Mouse (Mus musculus) CH12.LX (cell line): ENCODE data around the gene Rgmb. TPM values are rescaled to one million over a fixed set of nuclear protein-coding genes. Genes with fewer than 3 reads are reported as not detected.

ENCODE experiments used
- DNase-seq: peaks from one replicate; pipeline ENCODE4 v3.0.0-alpha.2; 2013; ENCODE audit errors: extremely low read depth
- H3K27ac ChIP-seq: 2 replicates; pipeline ENCODE4 v1.5.1; 2012; ENCODE audit warnings: low read depth, mild to moderate bottlenecking, control low read depth, moderate library complexity; ENCODE audit not compliant: insufficient read depth
- H3K27me3 ChIP-seq: replicated peaks from 2 replicates; pipeline ENCODE3; 2012; ENCODE audit warnings: inconsistent platforms
- H3K36me3 ChIP-seq, 2 experiments: replicated peaks in 1 of 2; 2 replicates each; pipeline versions ENCODE3 to v1.6.1; 2012; ENCODE audit warnings: inconsistent platforms in 1 of 2, low read length in 1 of 2, mild to moderate bottlenecking in 1 of 2, mixed read lengths in 1 of 2, moderate library complexity in 1 of 2; ENCODE audit not compliant: control insufficient read depth in 1 of 2, insufficient read depth in 1 of 2
- H3K4me1 ChIP-seq, 2 experiments: 2 replicates each; pipeline ENCODE4 v1.6.1; 2012; ENCODE audit warnings: inconsistent platforms in 1 of 2, moderate library complexity in 1 of 2; ENCODE audit not compliant: insufficient read depth in 2 of 2, control insufficient read depth in 1 of 2
- H3K4me2 ChIP-seq: 2 replicates; pipeline ENCODE4 v1.6.1; 2012; ENCODE audit warnings: low read depth, mild to moderate bottlenecking, control low read depth; ENCODE audit not compliant: poor library complexity, insufficient read depth, severe bottlenecking
- H3K4me3 ChIP-seq, 3 experiments: fragments of 150-350 bp in 1 of 3; sonication (generic) in 1 of 3; replicated peaks in 1 of 3; 2 replicates each; pipeline versions ENCODE3 to v1.5.1; 2011 to 2012; ENCODE audit warnings: low read depth in 2 of 3, low read length in 2 of 3, mild to moderate bottlenecking in 2 of 3, moderate library complexity in 2 of 3, control low read depth in 1 of 3, improper control_type of control experiment in 1 of 3, inconsistent platforms in 1 of 3, mixed read lengths in 1 of 3; ENCODE audit not compliant: poor library complexity in 1 of 3
- H3K79me2 ChIP-seq: replicated peaks from 2 replicates; pipeline ENCODE4 v1.6.1; 2012; ENCODE audit warnings: mild to moderate bottlenecking, moderate library complexity; ENCODE audit not compliant: control insufficient read depth, poor library complexity, insufficient read depth, severe bottlenecking; ENCODE audit errors: extremely low read depth
- H3K9ac ChIP-seq: 2 replicates; pipeline ENCODE4 v1.6.1; 2012; ENCODE audit warnings: low read depth, mild to moderate bottlenecking, control low read depth, moderate library complexity; ENCODE audit not compliant: insufficient read depth
- H3K9me3 ChIP-seq: replicated peaks from 2 replicates; pipeline ENCODE3; 2012; ENCODE audit warnings: low read length, inconsistent platforms, mixed read lengths
- BHLHE40 ChIP-seq: IDR thresholded peaks from 2 replicates; pipeline ENCODE4 v1.6.1; 2011; ENCODE audit warnings: mild to moderate bottlenecking, low read depth, low read length, improper control_type of control experiment
- CHD1 ChIP-seq: IDR thresholded peaks from 2 replicates; pipeline ENCODE4 v1.6.1; 2012; ENCODE audit warnings: low read depth, low read length, improper control_type of control experiment, inconsistent platforms
- CHD2 ChIP-seq: IDR thresholded peaks from 2 replicates; pipeline ENCODE4 v1.6.1; 2011; ENCODE audit warnings: low read length, improper control_type of control experiment
- CTCF ChIP-seq, 2 experiments: IDR thresholded peaks in 1 of 2; conservative IDR thresholded peaks in 1 of 2; 2 replicates each; pipeline ENCODE4 v1.5.1; 2011 to 2012; ENCODE audit warnings: low read depth in 2 of 2, low read length in 2 of 2, improper control_type of control experiment in 1 of 2, inconsistent platforms in 1 of 2, mild to moderate bottlenecking in 1 of 2, moderate library complexity in 1 of 2
- EP300 ChIP-seq: IDR thresholded peaks from 2 replicates; pipeline ENCODE4 v1.6.1; 2011; ENCODE audit warnings: low read length, improper control_type of control experiment
- ETS1 ChIP-seq: conservative IDR thresholded peaks from 2 replicates; pipeline ENCODE4 v1.6.1; 2012; ENCODE audit warnings: low read depth, mild to moderate bottlenecking, inconsistent platforms, low read length, improper control_type of control experiment, moderate library complexity
- GABPA ChIP-seq: IDR thresholded peaks from 2 replicates; pipeline ENCODE4 v1.6.1; 2012; ENCODE audit warnings: low read depth, low read length, improper control_type of control experiment, inconsistent platforms; ENCODE audit not compliant: insufficient replicate concordance
- IRF4 ChIP-seq: IDR thresholded peaks from 2 replicates; pipeline ENCODE4 v1.6.1; 2014; ENCODE audit warnings: low read depth, mild to moderate bottlenecking, inconsistent platforms, low read length, improper control_type of control experiment
- KAT2A ChIP-seq: IDR thresholded peaks from 2 replicates; pipeline ENCODE4 v1.6.1; 2012; ENCODE audit warnings: low read length, improper control_type of control experiment, inconsistent platforms; ENCODE audit not compliant: insufficient replicate concordance
- MEF2A ChIP-seq: IDR thresholded peaks from 2 replicates; pipeline ENCODE4 v1.6.1; 2014; ENCODE audit warnings: low read depth, mild to moderate bottlenecking, inconsistent platforms, low read length, improper control_type of control experiment, borderline replicate concordance
- MYC ChIP-seq: IDR thresholded peaks from 2 replicates; pipeline ENCODE4 v1.6.1; 2011; ENCODE audit warnings: low read depth, mild to moderate bottlenecking, improper control_type of control experiment, low read length
- NELFE ChIP-seq: IDR thresholded peaks from 2 replicates; pipeline ENCODE4 v1.6.1; 2011; ENCODE audit warnings: low read depth, low read length, improper control_type of control experiment
- NRF1 ChIP-seq: IDR thresholded peaks from 2 replicates; pipeline ENCODE4 v1.6.1; 2014; ENCODE audit warnings: low read depth, mild to moderate bottlenecking, inconsistent platforms, low read length, improper control_type of control experiment, moderate library complexity
- PAX5 ChIP-seq: IDR thresholded peaks from 2 replicates; pipeline ENCODE4 v1.6.1; 2012; ENCODE audit warnings: low read length, inconsistent platforms, mixed read lengths
- SIN3A ChIP-seq: IDR thresholded peaks from 2 replicates; pipeline ENCODE4 v1.6.1; 2012; ENCODE audit warnings: low read length, improper control_type of control experiment, inconsistent platforms
- SMC3 ChIP-seq: IDR thresholded peaks from 2 replicates; pipeline ENCODE4 v1.6.1; 2011; ENCODE audit warnings: low read depth, low read length, improper control_type of control experiment
- TBP ChIP-seq: conservative IDR thresholded peaks from 2 replicates; pipeline ENCODE4 v1.6.1; 2011; ENCODE audit warnings: low read depth, low read length, improper control_type of control experiment
- TCF12 ChIP-seq: IDR thresholded peaks from 2 replicates; pipeline ENCODE4 v1.6.1; 2014; ENCODE audit warnings: low read depth, mild to moderate bottlenecking, inconsistent platforms, low read length, improper control_type of control experiment
- USF1 ChIP-seq: IDR thresholded peaks from 2 replicates; pipeline ENCODE4 v1.6.1; 2014; ENCODE audit warnings: low read depth, mild to moderate bottlenecking, inconsistent platforms, low read length, improper control_type of control experiment
- USF2 ChIP-seq: conservative IDR thresholded peaks from 2 replicates; pipeline ENCODE4 v1.6.1; 2011; ENCODE audit warnings: low read depth, low read length, improper control_type of control experiment
- ZC3H11A ChIP-seq: IDR thresholded peaks from 2 replicates; pipeline ENCODE4 v1.6.1; 2012; ENCODE audit warnings: low read depth, mild to moderate bottlenecking, inconsistent platforms, low read length, improper control_type of control experiment
- ZMIZ1 ChIP-seq: IDR thresholded peaks from 2 replicates; pipeline ENCODE4 v1.6.1; 2012; ENCODE audit warnings: low read depth, mild to moderate bottlenecking, inconsistent platforms, low read length, improper control_type of control experiment
- dilution Hi-C: fragments of 300-500 bp; cut with MboI; formaldehyde crosslinking; loops from 2 replicates; pipeline ENCODE4 v1.14.3; 2020; ENCODE audit warnings: low sequenced_read_pairs; ENCODE audit not compliant: extremely low pct_unique_long_range_greater_than_20kb, extremely low pct_ligation_motif_present
- in situ Hi-C: fragments of 300-500 bp; cut with MboI; formaldehyde crosslinking; loops from 3 replicates; pipeline ENCODE4 v1.14.3; 2019; ENCODE audit warnings: low sequenced_read_pairs, low pct_ligation_motif_present, low pct_unique_long_range_greater_than_20kb, mixed read lengths
- polyA plus RNA-seq: library from polyadenylated mRNA; unstranded; fragments of >175 nt; gene quantifications from 2 replicates; pipeline ENCODE4 v1.2.1, GENCODE M21; 2012; ENCODE audit warnings: low read depth; ENCODE audit not compliant: insufficient read length
- total RNA-seq, 2 experiments: library from RNA; depleted of rRNA; stranded (reverse); fragments of 300-350 nt in 1 of 2; fragments of >200 nt in 1 of 2; gene quantifications; 2 replicates each; pipeline ENCODE4 v1.2.3; 2012 to 2014

Gene Rgmb
- total RNA-seq (2012; rRNA removed) (2.3 and 2.8 TPM in 2 replicates), total RNA-seq (2014; rRNA removed) (1.7 and 2.3 TPM in 2 replicates), polyA plus RNA-seq (2.6 and 3.0 TPM in 2 replicates)

- H3K4me1 ChIP-seq: peaks cover 0 to 9% of the 10 kb centered on the region in 2 experiments; a peak in 2 of 4 replicates
- no peaks in the 10 kb centered on the region for H3K79me2 ChIP-seq
- H3K36me3 ChIP-seq: peaks cover 0 to 12% of the 10 kb centered on the region in 2 experiments
- dilution Hi-C loops (no loop called here), in situ Hi-C loops (no loop called here)
- no peak for DNase-seq
- no peaks in the 10 kb centered on the region for H3K27me3 ChIP-seq
- TF ChIP-seq PAX5 (no peak), TBP (no peak), EP300 (no peak), MEF2A (no peak), USF1 (no peak), ETS1 (no peak), USF2 (no peak), NRF1 (no peak), NELFE (no peak), MYC (no peak), IRF4 (no peak), CTCF (conservative IDR thresholded peaks at IDR 0.05 in 1 of 2, IDR thresholded peaks at IDR 0.05 in 1 of 2; ENCODE audit: low read depth in 2 of 2, low read length in 2 of 2) (no peak), SMC3 (no peak), CHD1 (no peak), SIN3A (no peak), GABPA (no peak), BHLHE40 (no peak), KAT2A (no peak)
- H3K9me3 ChIP-seq: peaks cover 11% of the 10 kb centered on the region
- no peak within 1 kb of the TSS for H3K27ac ChIP-seq
- H3K4me3 ChIP-seq: no peak within 1 kb of the TSS
- H3K4me2 ChIP-seq: no peak within 1 kb of the TSS
- H3K9ac ChIP-seq: no peak within 1 kb of the TSS
These were observed at the start of gene Rgmb for GRCm38 (mm10) chr17:15830766-15831644. Rgmb (minus strand) TSS chr17:15831039.

GRCm38 (mm10) chr17:15874765-15875164, 43.9 kb upstream of the Rgmb start:
- no peak for DNase-seq
- no peaks in the 10 kb centered on the region for H3K27me3 ChIP-seq
- H3K9ac ChIP-seq: no peak overlapping the region
- no peaks in the 10 kb centered on the region for H3K36me3 ChIP-seq
- H3K4me1 ChIP-seq: no peaks in the 10 kb centered on the region
- TF ChIP-seq NRF1 (no peak), NELFE (no peak), BHLHE40 (no peak), PAX5 (no peak), SIN3A (no peak), CHD2 (no peak), ZMIZ1 (no peak), ZC3H11A (no peak), MEF2A (no peak), TCF12 (no peak), EP300 (no peak), USF2 (no peak)
- H3K4me2 ChIP-seq: no peak overlapping the region
- no peaks in the 10 kb centered on the region for H3K9me3 ChIP-seq
- in situ Hi-C loops (no loop called here), dilution Hi-C loops (no loop called here)
- H3K4me3 ChIP-seq: no peak overlapping the region
- H3K27ac ChIP-seq: no peak overlapping the region
- no peaks in the 10 kb centered on the region for H3K79me2 ChIP-seq
